Mouse (Mus musculus) MEL (cell line): Measurements from ENCODE around the gene Odf3b. TPM values are rescaled to one million over a fixed set of nuclear protein-coding genes. Genes with fewer than 3 reads are reported as not detected.

Source experiments
- DNase-seq: peaks from one replicate; pipeline ENCODE4 v3.0.0; 2011; ENCODE audit warnings: low read depth, low spot score
- H3K27ac ChIP-seq: 2 replicates; pipeline ENCODE4 v1.5.1; 2012; ENCODE audit warnings: low read depth, mild to moderate bottlenecking, control low read depth, low read length, moderate library complexity; ENCODE audit not compliant: control insufficient read depth
- H3K27me3 ChIP-seq, 2 experiments: fragments of 150-350 bp in 1 of 2; sonication (generic) in 1 of 2; 2 replicates each; pipeline ENCODE4 v1.6.1; 2012; ENCODE audit warnings: low read length in 2 of 2, mild to moderate bottlenecking in 2 of 2, improper control_type of control experiment in 1 of 2, moderate library complexity in 1 of 2; ENCODE audit not compliant: insufficient read depth in 2 of 2, control insufficient read depth in 1 of 2
- H3K36me3 ChIP-seq, 2 experiments: 2 replicates each; pipeline ENCODE4 v1.6.1; 2012 to 2014; ENCODE audit warnings: low read length in 2 of 2, improper control_type of control experiment in 1 of 2, inconsistent platforms in 1 of 2, mild to moderate bottlenecking in 1 of 2; ENCODE audit not compliant: insufficient read depth in 2 of 2, control insufficient read depth in 1 of 2
- H3K4me1 ChIP-seq, 2 experiments: fragments of 150-350 bp in 1 of 2; sonication (generic) in 1 of 2; 2 replicates each; pipeline ENCODE4 v1.6.1; 2012; ENCODE audit warnings: low read length in 2 of 2, improper control_type of control experiment in 1 of 2, mild to moderate bottlenecking in 1 of 2; ENCODE audit not compliant: insufficient read depth in 2 of 2, control insufficient read depth in 1 of 2
- H3K4me3 ChIP-seq, 2 experiments: fragments of 150-350 bp in 1 of 2; sonication (generic) in 1 of 2; 2 replicates each; pipeline ENCODE4 v1.5.1; 2012; ENCODE audit warnings: low read depth in 2 of 2, low read length in 2 of 2, mild to moderate bottlenecking in 2 of 2, moderate library complexity in 2 of 2, control low read depth in 1 of 2, improper control_type of control experiment in 1 of 2; ENCODE audit not compliant: control insufficient read depth in 1 of 2, insufficient read depth in 1 of 2
- H3K79me2 ChIP-seq: 2 replicates; pipeline ENCODE4 v1.6.1; 2012; ENCODE audit warnings: mild to moderate bottlenecking, low read length, moderate library complexity; ENCODE audit not compliant: control insufficient read depth, poor library complexity, insufficient read depth
- H3K9ac ChIP-seq: 2 replicates; pipeline ENCODE4 v1.6.1; 2012; ENCODE audit warnings: low read depth, mild to moderate bottlenecking, control low read depth, low read length, moderate library complexity; ENCODE audit not compliant: control insufficient read depth, poor library complexity, severe bottlenecking
- H3K9me3 ChIP-seq: fragments of 150-350 bp; sonication (generic); replicated peaks from 2 replicates; pipeline ENCODE4 v1.6.1; 2012; ENCODE audit warnings: mild to moderate bottlenecking, low read length, improper control_type of control experiment, moderate library complexity; ENCODE audit not compliant: insufficient read depth
- CHD2 ChIP-seq: IDR thresholded peaks from 2 replicates; pipeline ENCODE4 v1.6.1; 2011; ENCODE audit warnings: low read length, improper control_type of control experiment
- ELF1 ChIP-seq: IDR thresholded peaks from 2 replicates; pipeline ENCODE4 v1.6.1; 2014; ENCODE audit warnings: low read depth, mild to moderate bottlenecking, inconsistent platforms, low read length, improper control_type of control experiment, moderate library complexity
- EP300 ChIP-seq, 2 experiments: IDR thresholded peaks; 2 replicates each; pipeline ENCODE4 v1.6.1; 2011; ENCODE audit warnings: improper control_type of control experiment in 2 of 2, low read length in 2 of 2, low read depth in 1 of 2, mild to moderate bottlenecking in 1 of 2
- ETS1 ChIP-seq: IDR thresholded peaks from 2 replicates; pipeline ENCODE4 v1.6.1; 2012; ENCODE audit warnings: low read depth, mild to moderate bottlenecking, inconsistent platforms, low read length, improper control_type of control experiment, moderate library complexity
- HCFC1 ChIP-seq: IDR thresholded peaks from 2 replicates; pipeline ENCODE4 v1.6.1; 2012; ENCODE audit warnings: low read depth, mild to moderate bottlenecking, inconsistent platforms, low read length, improper control_type of control experiment, moderate library complexity
- KAT2A ChIP-seq: conservative IDR thresholded peaks from 2 replicates; pipeline ENCODE4 v1.6.1; 2012; ENCODE audit warnings: low read depth, low read length, improper control_type of control experiment, inconsistent platforms
- MAFK ChIP-seq: IDR thresholded peaks from 2 replicates; pipeline ENCODE4 v1.6.1; 2011; ENCODE audit warnings: low read depth, mild to moderate bottlenecking, low read length, improper control_type of control experiment, borderline replicate concordance
- MEF2A ChIP-seq: IDR thresholded peaks from 2 replicates; pipeline ENCODE4 v1.6.1; 2014; ENCODE audit warnings: low read depth, mild to moderate bottlenecking, inconsistent platforms, low read length, improper control_type of control experiment; ENCODE audit not compliant: poor library complexity, insufficient replicate concordance, severe bottlenecking; ENCODE audit errors: extremely low read depth
- MXI1 ChIP-seq: IDR thresholded peaks from 2 replicates; pipeline ENCODE4 v1.6.1; 2011; ENCODE audit warnings: mild to moderate bottlenecking, low read depth, low read length, improper control_type of control experiment
- MYB ChIP-seq: IDR thresholded peaks from 2 replicates; pipeline ENCODE4 v1.6.1; 2011; ENCODE audit warnings: mild to moderate bottlenecking, low read depth, low read length, improper control_type of control experiment
- MYC ChIP-seq: IDR thresholded peaks from 2 replicates; pipeline ENCODE4 v1.6.1; 2011; ENCODE audit warnings: low read depth, mild to moderate bottlenecking, low read length, improper control_type of control experiment, moderate library complexity
- NRF1 ChIP-seq: IDR thresholded peaks from 2 replicates; pipeline ENCODE4 v1.6.1; 2014; ENCODE audit warnings: low read depth, mild to moderate bottlenecking, inconsistent platforms, low read length, improper control_type of control experiment, moderate library complexity; ENCODE audit not compliant: poor library complexity, insufficient read depth, severe bottlenecking
- POLR2A ChIP-seq, 2 experiments: IDR thresholded peaks; 2 replicates each; pipeline ENCODE4 v1.6.1; 2011 to 2012; ENCODE audit warnings: low read length in 2 of 2, mild to moderate bottlenecking in 2 of 2, control low read depth in 1 of 2, improper control_type of control experiment in 1 of 2, low read depth in 1 of 2, moderate library complexity in 1 of 2; ENCODE audit not compliant: control insufficient read depth in 1 of 2, insufficient read depth in 1 of 2, poor library complexity in 1 of 2
- POLR2AphosphoS5 ChIP-seq: IDR thresholded peaks from 2 replicates; pipeline ENCODE4 v1.6.1; 2012; ENCODE audit warnings: low read depth, borderline replicate concordance, mild to moderate bottlenecking, inconsistent platforms, low read length, moderate library complexity, mixed read lengths
- RCOR1 ChIP-seq: IDR thresholded peaks from 2 replicates; pipeline ENCODE4 v1.6.1; 2012; ENCODE audit warnings: low read depth, mild to moderate bottlenecking, inconsistent platforms, low read length, improper control_type of control experiment
- SIN3A ChIP-seq: IDR thresholded peaks from 2 replicates; pipeline ENCODE4 v1.6.1; 2012; ENCODE audit warnings: low read length, improper control_type of control experiment, inconsistent platforms
- SMC3 ChIP-seq: IDR thresholded peaks from 2 replicates; pipeline ENCODE4 v1.6.1; 2011; ENCODE audit warnings: low read depth, low read length, improper control_type of control experiment
- TBP ChIP-seq: IDR thresholded peaks from 2 replicates; pipeline ENCODE4 v1.8.0; 2011; ENCODE audit warnings: low read depth, low read length, improper control_type of control experiment
- TCF12 ChIP-seq: IDR thresholded peaks from 2 replicates; pipeline ENCODE4 v1.6.1; 2014; ENCODE audit warnings: low read depth, mild to moderate bottlenecking, inconsistent platforms, low read length, improper control_type of control experiment, moderate library complexity
- USF2 ChIP-seq, 2 experiments: IDR thresholded peaks; 2 replicates each; pipeline ENCODE4 v1.6.1; 2011 to 2012; ENCODE audit warnings: improper control_type of control experiment in 2 of 2, low read length in 2 of 2, borderline replicate concordance in 1 of 2, inconsistent platforms in 1 of 2, low read depth in 1 of 2, mild to moderate bottlenecking in 1 of 2; ENCODE audit not compliant: insufficient read depth in 1 of 2
- ZC3H11A ChIP-seq: IDR thresholded peaks from 2 replicates; pipeline ENCODE4 v1.6.1; 2012; ENCODE audit warnings: low read depth, mild to moderate bottlenecking, inconsistent platforms, low read length, improper control_type of control experiment
- ZKSCAN1 ChIP-seq: IDR thresholded peaks from 2 replicates; pipeline ENCODE4 v1.6.1; 2012; ENCODE audit warnings: low read depth, mild to moderate bottlenecking, inconsistent platforms, low read length, improper control_type of control experiment, moderate library complexity
- polyA plus RNA-seq, 2 experiments: library from polyadenylated mRNA; stranded (reverse) in 1 of 2; unstranded in 1 of 2; fragments of >175 nt in 1 of 2; fragments of >200 nt in 1 of 2; gene quantifications; 2 replicates each; pipeline versions ENCODE4 v1.2.1 to v1.2.4; 2012; ENCODE audit warnings: low replicate concordance in 2 of 2, low read depth in 1 of 2; ENCODE audit not compliant: insufficient read length in 2 of 2, insufficient read depth in 1 of 2, missing spikeins in 1 of 2
- total RNA-seq: library from RNA; depleted of rRNA; stranded (reverse); fragments of 300-350 nt; gene quantifications from 2 replicates; pipeline ENCODE4 v1.2.3, GENCODE M21; 2012

Gene Odf3b
- total and polyA plus RNA-seq, 3 experiments: not detected

GRCm38 (mm10) chr15:89415282-89415681, 36.2 kb upstream of the Odf3b start:
- no peaks in the 10 kb centered on the region for H3K9me3 ChIP-seq
- no peak overlapping the region for H3K4me3 ChIP-seq
- H3K79me2 ChIP-seq: no peaks in the 10 kb centered on the region
- no peaks in the 10 kb centered on the region for H3K4me1 ChIP-seq
- TF ChIP-seq ETS1 (no peak), SMC3 (no peak), MEF2A (no peak), MYB (no peak), POLR2AphosphoS5 (no peak), POLR2A (IDR thresholded peaks at IDR 0.05; ENCODE audit: control insufficient read depth in 1 of 2, insufficient read depth in 1 of 2, low read depth in 1 of 2, low read length in 2 of 2, poor library complexity in 1 of 2) (no peak), SIN3A (no peak), ZC3H11A (no peak), TCF12 (no peak), MAFK (no peak), ZKSCAN1 (no peak), MXI1 (no peak), TBP (no peak)
- no peak overlapping the region for H3K27ac ChIP-seq
- H3K27me3 ChIP-seq: no peaks in the 10 kb centered on the region
- no peaks in the 10 kb centered on the region for H3K36me3 ChIP-seq
- H3K9ac ChIP-seq: no peak overlapping the region
- no peak for DNase-seq

DNA sequence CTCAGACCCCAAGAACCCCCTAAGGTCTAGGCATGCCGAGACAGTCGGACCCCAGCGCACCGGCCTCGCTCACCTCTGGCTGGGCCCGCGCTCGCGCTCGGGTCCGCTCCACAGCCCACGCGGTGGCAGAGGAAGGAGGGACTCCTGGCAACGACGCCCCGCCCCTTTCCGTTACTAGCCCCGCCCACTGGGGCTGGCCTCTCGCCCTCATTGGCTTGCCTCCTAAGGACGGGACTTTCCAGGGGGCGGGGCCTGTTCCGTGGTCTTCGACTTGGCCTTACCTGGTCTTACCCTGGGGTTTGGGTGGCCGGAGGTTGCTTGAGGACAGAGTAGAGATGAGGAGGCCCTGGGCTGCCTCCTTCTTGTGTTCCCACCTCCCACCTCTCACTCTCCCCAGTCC, 31.0 kb upstream of the Odf3b start, which contains the start of gene Syce3:
TSS of gene Syce3 (minus strand) at position 386 of the 400 bp plus-strand sequence.
- Histone ChIP-seq H3K4me3 (no peak within 1 kb of the TSS), H3K27ac (no peak within 1 kb of the TSS), H3K27me3 (no peaks in the 10 kb centered on the region), H3K4me1 (peaks cover 7 to 13% of the 10 kb centered on the region in 2 experiments; a peak in 3 of 4 replicates), H3K79me2 (no peaks in the 10 kb centered on the region), H3K9ac (no peak within 1 kb of the TSS), H3K9me3 (no peaks in the 10 kb centered on the region), H3K36me3 (peaks cover 0 to 6% of the 10 kb centered on the region in 2 experiments; a peak in 2 of 4 replicates)
- no peak for TF ChIP-seq ZKSCAN1
- no peak for TF ChIP-seq USF2 (IDR thresholded peaks at IDR 0.05; ENCODE audit: borderline replicate concordance in 1 of 2, insufficient read depth in 1 of 2, low read depth in 1 of 2, low read length in 2 of 2)
- TF ChIP-seq HCFC1: no peak
- TF ChIP-seq ELF1: no peak
- TF ChIP-seq CHD2: no peak
- TF ChIP-seq RCOR1: no peak
- no peak for TF ChIP-seq MEF2A
- TF ChIP-seq SMC3: no peak
- TF ChIP-seq EP300 (IDR thresholded peaks at IDR 0.05; ENCODE audit: low read depth in 1 of 2, low read length in 2 of 2): no peak
- TF ChIP-seq MYC: no peak
- no peak for TF ChIP-seq NRF1
- no peak for TF ChIP-seq KAT2A
- DNase-seq: no peak
